Mouse (Mus musculus) NIH3T3 (cell line): ENCODE measurements at regions not wholly inside any gene's neighbourhood (a gene's known extent, or its start where the extent isn't known, plus 50 kb on each side); places are given as distances from the start of the nearest gene placed in this dataset.
A peak's percentile ranks its signal among the peaks of the same experiment; 100 is the strongest.

Experiments
- DNase-seq: peaks from one replicate; pipeline ENCODE4 v3.0.0-alpha.2; 2012; ENCODE audit warnings: low read depth

GRCm38 (mm10) chr12:38928786-38929351 is 149.7 kb downstream of the Etv1 start:
- DNase-seq = peak; percentile 87

- peak; percentile 17 for DNase-seq
These were observed 150.5 kb downstream of the Etv1 start for GRCm38 (mm10) chr12:38929644-38930043.

GRCm38 (mm10) chr12:38931769-38932168 is 152.6 kb downstream of the Etv1 start:
- peak; percentile 3 for DNase-seq

GRCm38 (mm10) chr12:38959605-38960004 is 180.4 kb downstream of the Etv1 start:
- no peak for DNase-seq

- DNase-seq = no peak
These were observed 183.1 kb downstream of the Etv1 start for GRCm38 (mm10) chr12:38962302-38962701.

GRCm38 (mm10) chr12:38970347-38970746 is 191.2 kb downstream of the Etv1 start:
- DNase-seq = no peak

- DNase-seq = no peak
These were observed 193.0 kb downstream of the Etv1 start for GRCm38 (mm10) chr12:38972205-38972604.

- DNase-seq = no peak
These were observed 196.3 kb downstream of the Etv1 start for GRCm38 (mm10) chr12:38975508-38975907.

- no peak for DNase-seq
These were observed 203.2 kb downstream of the Etv1 start for GRCm38 (mm10) chr12:38982423-38982822.

- DNase-seq = no peak
These were observed 206.7 kb downstream of the Etv1 start for GRCm38 (mm10) chr12:38985909-38986308.

- DNase-seq = no peak
These were observed 207.2 kb downstream of the Etv1 start for GRCm38 (mm10) chr12:38986346-38986745.

GRCm38 (mm10) chr12:38987277-38987676 is 208.1 kb downstream of the Etv1 start:
- DNase-seq = no peak

GRCm38 (mm10) chr12:38987819-38988218 is 208.6 kb downstream of the Etv1 start:
- no peak for DNase-seq

GRCm38 (mm10) chr12:39027179-39027578 is 248.0 kb downstream of the Etv1 start:
- no peak for DNase-seq

GRCm38 (mm10) chr12:39027948-39028347 is 248.8 kb downstream of the Etv1 start:
- no peak for DNase-seq

- peak; percentile 18 for DNase-seq
These were observed 254.8 kb downstream of the Etv1 start for GRCm38 (mm10) chr12:39033982-39034381.

- no peak for DNase-seq
These were observed 257.4 kb downstream of the Etv1 start for GRCm38 (mm10) chr12:39036466-39037037.

GRCm38 (mm10) chr12:39038077-39038476 is 258.9 kb downstream of the Etv1 start:
- DNase-seq = no peak

GRCm38 (mm10) chr12:39038656-39039055 is 259.5 kb downstream of the Etv1 start:
- DNase-seq = no peak

GRCm38 (mm10) chr12:39047126-39047525 is 267.9 kb downstream of the Etv1 start:
- no peak for DNase-seq

GRCm38 (mm10) chr12:39048441-39048840 is 269.3 kb downstream of the Etv1 start:
- DNase-seq = peak; percentile 3

- peak; percentile 12 for DNase-seq
These were observed 269.8 kb downstream of the Etv1 start for GRCm38 (mm10) chr12:39048958-39049357.

GRCm38 (mm10) chr12:39070331-39071045 is 291.3 kb downstream of the Etv1 start:
- no peak for DNase-seq
